Mouse (Mus musculus): ENCODE data around the gene Alpk3. TPM values are rescaled to one million over a fixed set of nuclear protein-coding genes. Genes with fewer than 3 reads are reported as not detected.
A peak's percentile ranks its signal among the peaks of the same experiment; 100 is the strongest.

Gene Alpk3
- 0.11 and 0.26 TPM in 2 replicates for polyA plus RNA-seq (2014; fragmentation: Nextera tagmentation; extraction: Ambion mirVana)

DNA sequence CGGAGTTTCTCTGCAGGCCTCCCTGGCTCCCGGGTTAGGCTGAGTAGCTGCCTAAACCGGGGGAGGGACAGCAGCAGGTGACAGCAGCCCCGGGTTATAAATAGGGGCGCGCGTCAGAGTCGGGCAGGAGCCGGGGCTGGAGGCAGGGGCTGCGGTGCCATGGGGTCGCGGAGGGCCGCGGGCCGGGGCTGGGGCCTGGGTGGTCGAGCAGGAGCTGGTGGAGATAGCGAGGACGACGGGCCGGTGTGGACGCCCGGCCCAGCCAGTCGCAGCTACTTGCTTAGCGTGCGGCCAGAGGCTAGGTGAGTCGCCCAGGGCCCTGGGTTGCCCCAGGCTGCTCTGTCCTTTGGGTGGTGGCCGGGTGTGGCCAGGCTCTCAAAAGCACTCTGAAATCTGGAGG is at the start of gene Alpk3:
Gene Alpk3 (plus strand): TSS at position 130 of the 400 bp plus-strand sequence.
- H3K36me3 ChIP-seq (ENCODE audit: control insufficient read depth, insufficient read depth, low read length): no peaks in the 10 kb centered on the region
- H3K4me3 ChIP-seq (ENCODE audit: low read depth, low read length): no peak within 1 kb of the TSS
- H3K9me3 ChIP-seq (ENCODE audit: control insufficient read depth, low read length): no peaks in the 10 kb centered on the region
- 0 out of 2 replicates have a peak within 1 kb of the TSS, but pooled peaks have one; percentile 11 for H3K4me2 ChIP-seq
- no peak within 1 kb of the TSS for H3K27ac ChIP-seq (ENCODE audit: low read depth, low read length)
- WGBS: 41% methylated on average over 27 of the region's 27 CpGs
- H3K27me3 ChIP-seq (ENCODE audit: control insufficient read depth, insufficient read depth, low read length): no peaks in the 10 kb centered on the region
- no peak within 1 kb of the TSS for H3K9ac ChIP-seq (ENCODE audit: low read length)
- ATAC-seq (ENCODE audit: low FRiP score) (no peak), DNase-seq (ENCODE audit: low spot score, missing footprints) (no peak)
- no peaks in the 10 kb centered on the region for H3K4me1 ChIP-seq (ENCODE audit: control insufficient read depth, insufficient read depth, low read length)

DNA sequence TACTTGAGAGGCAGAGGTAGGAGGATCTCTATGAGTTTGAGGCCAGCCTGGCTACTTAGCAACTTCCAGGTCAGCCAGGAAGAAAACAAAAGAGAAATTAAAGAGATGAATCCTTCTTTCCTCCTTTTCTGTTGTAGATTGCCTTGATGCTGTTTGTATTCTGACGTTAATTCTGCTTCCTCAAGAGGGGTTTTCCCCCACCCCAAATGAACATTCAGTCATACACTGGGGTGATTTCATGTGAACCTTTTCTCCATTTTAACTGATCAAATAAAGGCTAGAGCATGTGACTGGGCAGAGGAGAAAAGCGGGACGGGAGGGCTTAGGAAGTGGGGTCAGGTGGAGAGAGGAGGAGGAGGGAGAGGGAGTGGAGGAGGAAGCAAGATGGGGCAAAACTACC is 49.1 kb upstream of the Alpk3 start:
- ATAC-seq (ENCODE audit: low FRiP score): no peak
- H3K27ac ChIP-seq (ENCODE audit: low read depth, low read length): no peak overlapping the region
- no peaks in the 10 kb centered on the region for H3K27me3 ChIP-seq (ENCODE audit: control insufficient read depth, insufficient read depth, low read length)
- no peak overlapping the region for H3K9ac ChIP-seq (ENCODE audit: low read length)
- no peak overlapping the region for H3K4me2 ChIP-seq
- no peaks in the 10 kb centered on the region for H3K9me3 ChIP-seq (ENCODE audit: control insufficient read depth, low read length)
- WGBS: 88% methylated on average over 3 of the region's 3 CpGs
- DNase-seq (ENCODE audit: low spot score, missing footprints): no peak
- H3K4me1 ChIP-seq (ENCODE audit: control insufficient read depth, insufficient read depth, low read length): no peaks in the 10 kb centered on the region
- H3K36me3 ChIP-seq (ENCODE audit: control insufficient read depth, insufficient read depth, low read length): no peaks in the 10 kb centered on the region
- H3K4me3 ChIP-seq (ENCODE audit: low read depth, low read length): no peak overlapping the region

DNA sequence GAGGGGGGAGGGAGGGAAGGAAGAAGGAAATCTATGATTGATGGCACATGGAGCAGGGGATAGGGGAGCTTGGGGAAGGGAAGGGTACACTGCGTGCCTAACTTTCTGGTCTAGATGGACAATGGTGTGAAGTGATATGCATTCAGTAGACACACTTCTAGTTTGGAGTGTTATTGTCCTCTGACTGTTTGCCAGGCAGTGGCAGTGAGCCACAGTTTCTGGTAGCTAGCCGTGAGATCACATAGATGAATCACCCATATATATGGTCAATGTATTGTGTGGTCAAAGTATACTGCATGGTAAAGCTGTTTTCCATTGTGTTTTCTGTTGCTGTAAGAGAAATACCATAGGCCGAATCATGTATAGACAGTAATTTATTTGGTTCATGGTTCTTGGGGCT is 45.8 kb upstream of the Alpk3 start:
- Histone ChIP-seq H3K4me3 (ENCODE audit: low read depth, low read length) (no peak overlapping the region), H3K9me3 (ENCODE audit: control insufficient read depth, low read length) (no peaks in the 10 kb centered on the region), H3K27ac (ENCODE audit: low read depth, low read length) (no peak overlapping the region), H3K27me3 (ENCODE audit: control insufficient read depth, insufficient read depth, low read length) (no peaks in the 10 kb centered on the region), H3K9ac (ENCODE audit: low read length) (no peak overlapping the region), H3K36me3 (ENCODE audit: control insufficient read depth, insufficient read depth, low read length) (no peaks in the 10 kb centered on the region), H3K4me1 (ENCODE audit: control insufficient read depth, insufficient read depth, low read length) (no peaks in the 10 kb centered on the region), H3K4me2 (no peak overlapping the region)
- 97% methylated on average over 3 of the region's 3 CpGs for WGBS
- no peak for ATAC-seq (ENCODE audit: low FRiP score)
- DNase-seq (ENCODE audit: low spot score, missing footprints): no peak

DNA sequence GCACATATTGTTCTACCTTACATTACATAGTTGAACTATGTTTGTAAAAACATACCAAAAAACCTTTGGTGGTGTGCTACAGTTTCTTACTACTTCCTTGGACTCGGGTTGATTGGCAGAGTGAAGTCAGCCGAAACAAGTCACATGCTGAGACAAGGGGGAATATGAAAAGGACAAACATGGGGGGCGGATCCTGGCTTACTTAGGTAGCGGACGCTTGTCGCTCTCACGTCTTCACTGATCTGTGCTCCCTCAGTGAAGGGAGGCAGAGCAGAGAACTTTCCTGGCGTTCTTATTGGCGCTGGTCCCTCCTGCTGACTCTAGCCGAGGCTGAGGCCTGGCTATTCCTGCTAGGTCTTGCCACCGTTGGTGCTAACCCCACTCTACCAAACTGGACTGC is 37.1 kb upstream of the Alpk3 start:
- Histone ChIP-seq H3K9me3 (ENCODE audit: control insufficient read depth, low read length) (no peaks in the 10 kb centered on the region), H3K27ac (ENCODE audit: low read depth, low read length) (no peak overlapping the region), H3K9ac (ENCODE audit: low read length) (no peak overlapping the region), H3K4me2 (no peak overlapping the region), H3K4me3 (ENCODE audit: low read depth, low read length) (no peak overlapping the region), H3K27me3 (ENCODE audit: control insufficient read depth, insufficient read depth, low read length) (no peaks in the 10 kb centered on the region), H3K4me1 (ENCODE audit: control insufficient read depth, insufficient read depth, low read length) (no peaks in the 10 kb centered on the region), H3K36me3 (ENCODE audit: control insufficient read depth, insufficient read depth, low read length) (peaks cover 14% of the 10 kb centered on the region)
- ATAC-seq (ENCODE audit: low FRiP score) (no peak), DNase-seq (ENCODE audit: low spot score, missing footprints) (no peak)
- 48% methylated on average over 11 of the region's 11 CpGs for WGBS

DNA sequence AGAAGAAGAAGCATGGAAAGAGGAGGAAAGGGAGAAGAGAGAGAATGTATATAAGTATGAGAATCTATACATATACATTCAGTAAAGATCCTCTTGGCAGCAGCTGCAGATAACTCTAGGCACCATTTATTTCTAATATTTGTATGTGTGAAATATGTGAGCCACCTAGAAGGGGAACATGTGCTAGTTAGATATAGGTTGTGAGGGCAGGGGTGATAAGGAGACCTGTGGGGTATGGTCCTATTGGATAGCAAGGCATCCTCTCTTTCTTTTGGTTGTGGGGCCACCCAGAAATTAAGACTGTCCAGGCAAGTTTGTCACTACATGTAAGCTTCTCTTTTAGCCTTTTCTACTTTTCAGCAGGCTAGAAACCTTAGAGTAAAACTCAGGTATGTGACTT is 34.7 kb upstream of the Alpk3 start:
- H3K27me3 ChIP-seq (ENCODE audit: control insufficient read depth, insufficient read depth, low read length): no peaks in the 10 kb centered on the region
- H3K27ac ChIP-seq (ENCODE audit: low read depth, low read length): no peak overlapping the region
- H3K9me3 ChIP-seq (ENCODE audit: control insufficient read depth, low read length): no peaks in the 10 kb centered on the region
- ATAC-seq (ENCODE audit: low FRiP score) (no peak), DNase-seq (ENCODE audit: low spot score, missing footprints) (no peak)
- H3K4me2 ChIP-seq: no peak overlapping the region
- H3K4me3 ChIP-seq (ENCODE audit: low read depth, low read length): no peak overlapping the region
- H3K9ac ChIP-seq (ENCODE audit: low read length): no peak overlapping the region
- peaks cover 18% of the 10 kb centered on the region for H3K36me3 ChIP-seq (ENCODE audit: control insufficient read depth, insufficient read depth, low read length)
- H3K4me1 ChIP-seq (ENCODE audit: control insufficient read depth, insufficient read depth, low read length): no peaks in the 10 kb centered on the region

DNA sequence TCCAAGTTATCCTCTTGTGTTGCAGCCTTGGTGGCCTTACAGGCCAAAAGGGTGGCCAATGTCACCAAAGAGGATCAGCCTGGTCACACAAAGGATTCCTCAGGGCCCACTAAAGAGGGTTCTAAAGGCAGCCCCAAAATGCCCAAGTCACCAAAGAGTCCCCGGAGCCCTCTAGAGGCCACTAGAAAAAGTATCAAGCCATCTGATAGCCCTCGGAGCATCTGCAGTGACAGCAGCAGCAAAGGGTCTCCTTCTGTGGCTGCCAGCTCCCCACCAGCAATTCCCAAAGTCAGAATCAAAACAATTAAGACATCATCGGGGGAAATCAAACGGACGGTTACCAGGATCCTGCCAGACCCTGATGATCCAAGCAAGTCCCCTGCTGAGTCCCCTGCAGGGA is 33.3 kb upstream of the Alpk3 start:
- Histone ChIP-seq H3K4me3 (ENCODE audit: low read depth, low read length) (no peak overlapping the region), H3K27ac (ENCODE audit: low read depth, low read length) (no peak overlapping the region), H3K4me1 (ENCODE audit: control insufficient read depth, insufficient read depth, low read length) (no peaks in the 10 kb centered on the region), H3K36me3 (ENCODE audit: control insufficient read depth, insufficient read depth, low read length) (peaks cover 18% of the 10 kb centered on the region), H3K4me2 (no peak overlapping the region), H3K9ac (ENCODE audit: low read length) (no peak overlapping the region), H3K27me3 (ENCODE audit: control insufficient read depth, insufficient read depth, low read length) (no peaks in the 10 kb centered on the region), H3K9me3 (ENCODE audit: control insufficient read depth, low read length) (no peaks in the 10 kb centered on the region)
- no peak for DNase-seq (ENCODE audit: low spot score, missing footprints)
- no peak for ATAC-seq (ENCODE audit: low FRiP score)
- 61% methylated on average over 5 of the region's 5 CpGs for WGBS

DNA sequence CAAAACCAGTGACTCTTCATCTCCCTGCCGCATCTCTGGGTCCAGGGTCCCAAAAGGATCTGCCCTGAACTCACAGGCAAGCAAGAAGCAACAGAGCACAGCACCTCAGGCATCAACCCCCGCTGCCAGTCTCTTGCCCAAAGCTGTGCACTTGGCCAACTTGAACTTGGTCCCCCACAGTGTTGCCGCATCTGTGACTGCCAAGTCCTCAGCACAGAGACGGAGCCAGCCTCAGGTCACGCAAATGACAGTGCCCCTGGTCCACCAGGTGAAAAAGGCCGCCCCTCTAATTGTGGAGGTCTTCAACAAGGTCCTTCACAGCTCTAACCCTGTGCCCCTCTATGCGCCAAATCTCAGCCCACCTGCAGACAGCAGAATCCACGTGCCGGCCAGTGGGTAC is 32.7 kb upstream of the Alpk3 start:
- DNase-seq (ENCODE audit: low spot score, missing footprints) (no peak), ATAC-seq (ENCODE audit: low FRiP score) (no peak)
- Histone ChIP-seq H3K9ac (ENCODE audit: low read length) (no peak overlapping the region), H3K9me3 (ENCODE audit: control insufficient read depth, low read length) (no peaks in the 10 kb centered on the region), H3K4me1 (ENCODE audit: control insufficient read depth, insufficient read depth, low read length) (no peaks in the 10 kb centered on the region), H3K27ac (ENCODE audit: low read depth, low read length) (no peak overlapping the region), H3K4me3 (ENCODE audit: low read depth, low read length) (no peak overlapping the region), H3K36me3 (ENCODE audit: control insufficient read depth, insufficient read depth, low read length) (peaks cover 21% of the 10 kb centered on the region), H3K27me3 (ENCODE audit: control insufficient read depth, insufficient read depth, low read length) (no peaks in the 10 kb centered on the region), H3K4me2 (no peak overlapping the region)
- 94% methylated on average over 9 of the region's 9 CpGs for WGBS

- DNase-seq (ENCODE audit: low spot score, missing footprints) (no peak), ATAC-seq (ENCODE audit: low FRiP score) (no peak)
- 94% methylated on average over 2 of the region's 2 CpGs for WGBS
- H3K27me3 ChIP-seq (ENCODE audit: control insufficient read depth, insufficient read depth, low read length): no peaks in the 10 kb centered on the region
- H3K27ac ChIP-seq (ENCODE audit: low read depth, low read length): no peak overlapping the region
- no peaks in the 10 kb centered on the region for H3K4me1 ChIP-seq (ENCODE audit: control insufficient read depth, insufficient read depth, low read length)
- peaks cover 28% of the 10 kb centered on the region for H3K36me3 ChIP-seq (ENCODE audit: control insufficient read depth, insufficient read depth, low read length)
- H3K4me2 ChIP-seq: no peak overlapping the region
- no peak overlapping the region for H3K4me3 ChIP-seq (ENCODE audit: low read depth, low read length)
- no peaks in the 10 kb centered on the region for H3K9me3 ChIP-seq (ENCODE audit: control insufficient read depth, low read length)
- no peak overlapping the region for H3K9ac ChIP-seq (ENCODE audit: low read length)
Observed at GRCm38 (mm10) chr7:81025751-81026150, 31.6 kb upstream of the Alpk3 start.

- no peaks in the 10 kb centered on the region for H3K4me1 ChIP-seq (ENCODE audit: control insufficient read depth, insufficient read depth, low read length)
- no peaks in the 10 kb centered on the region for H3K27me3 ChIP-seq (ENCODE audit: control insufficient read depth, insufficient read depth, low read length)
- H3K9ac ChIP-seq (ENCODE audit: low read length): no peak overlapping the region
- no peak overlapping the region for H3K4me3 ChIP-seq (ENCODE audit: low read depth, low read length)
- ATAC-seq (ENCODE audit: low FRiP score) (no peak), DNase-seq (ENCODE audit: low spot score, missing footprints) (no peak)
- H3K36me3 ChIP-seq (ENCODE audit: control insufficient read depth, insufficient read depth, low read length): peaks cover 34% of the 10 kb centered on the region
- no peak overlapping the region for H3K27ac ChIP-seq (ENCODE audit: low read depth, low read length)
- H3K4me2 ChIP-seq: no peak overlapping the region
- H3K9me3 ChIP-seq (ENCODE audit: control insufficient read depth, low read length): no peaks in the 10 kb centered on the region
- WGBS: 90% methylated on average over 2 of the region's 2 CpGs
Observed at GRCm38 (mm10) chr7:81039711-81040110, 17.7 kb upstream of the Alpk3 start.
